Mouse (Mus musculus) bone marrow macrophage, adult 2 months (primary cell): ENCODE measurements around the gene Olfr288. TPM values are rescaled to one million over a fixed set of nuclear protein-coding genes. Genes with fewer than 3 reads are reported as not detected.
A peak's percentile ranks its signal among the peaks of the same experiment; 100 is the strongest.

Experiments
- H3K27ac ChIP-seq: 2 replicates; pipeline ENCODE4 v1.5.1; 2012; ENCODE audit warnings: low read depth, low read length; ENCODE audit not compliant: insufficient read depth
- H3K4me1 ChIP-seq: 2 replicates; pipeline ENCODE4 v1.6.1; 2012; ENCODE audit warnings: low read length; ENCODE audit not compliant: control insufficient read depth, insufficient read depth
- H3K4me3 ChIP-seq: 2 replicates; pipeline ENCODE4 v1.5.1; 2012; ENCODE audit warnings: mild to moderate bottlenecking, low read length, moderate library complexity; ENCODE audit not compliant: insufficient read depth
- CTCF ChIP-seq: IDR thresholded peaks from 2 replicates; pipeline ENCODE4 v1.5.1; 2012; ENCODE audit warnings: low read depth, mild to moderate bottlenecking, low read length, moderate library complexity
- POLR2A ChIP-seq: IDR thresholded peaks from 2 replicates; pipeline ENCODE4 v1.6.1; 2012; ENCODE audit warnings: mild to moderate bottlenecking, low read depth, low read length, borderline replicate concordance
- polyA plus RNA-seq: library from polyadenylated mRNA; stranded (reverse); fragments of >200 nt; gene quantifications from 2 replicates; pipeline ENCODE4 v1.2.4, GENCODE M21; 2012; ENCODE audit not compliant: missing spikeins, insufficient read depth, insufficient read length

Olfr288 gene
- polyA plus RNA-seq, 1 experiment: not detected

DNA sequence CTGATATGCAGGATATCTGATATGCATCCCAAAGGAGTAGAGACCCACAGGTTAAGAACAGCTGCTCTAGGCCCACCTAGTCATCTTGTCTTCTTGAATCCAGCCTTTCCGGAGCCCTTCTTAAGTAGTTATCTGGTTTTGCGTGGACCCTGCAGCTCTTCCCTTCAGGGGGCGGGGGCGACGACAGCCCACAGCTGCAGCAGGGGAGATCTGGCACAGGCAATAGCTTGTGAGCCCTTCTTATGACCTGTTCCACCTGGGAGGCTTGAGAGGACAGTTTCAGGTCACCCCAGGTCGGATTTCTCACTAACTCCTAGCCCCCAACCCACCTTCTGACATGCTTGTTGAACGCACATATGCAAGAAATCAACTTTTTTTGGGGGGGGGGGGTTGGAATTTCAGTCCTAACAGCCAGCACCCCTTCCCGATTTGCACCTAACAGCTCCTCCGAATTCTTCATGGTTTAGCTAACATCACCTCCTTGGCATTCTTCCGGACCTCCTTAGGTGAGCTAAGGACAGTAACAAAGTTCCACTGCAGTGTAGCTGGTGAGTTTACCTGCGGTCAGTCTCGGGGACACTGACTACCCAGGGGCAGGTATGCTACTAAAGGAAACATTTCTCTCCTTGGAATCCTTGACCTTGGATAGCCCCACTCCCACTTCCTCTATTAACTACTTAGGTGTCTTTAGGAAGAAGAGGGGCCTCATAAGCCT is 13.3 kb downstream of the Olfr288 start:
- Histone ChIP-seq H3K4me1 (peaks cover 4% of the 10 kb centered on the region; the same call in 1 of the 2 replicates), H3K27ac (no peak overlapping the region), H3K4me3 (no peak overlapping the region)
- no peak for TF ChIP-seq POLR2A
- TF ChIP-seq CTCF: no peak

DNA sequence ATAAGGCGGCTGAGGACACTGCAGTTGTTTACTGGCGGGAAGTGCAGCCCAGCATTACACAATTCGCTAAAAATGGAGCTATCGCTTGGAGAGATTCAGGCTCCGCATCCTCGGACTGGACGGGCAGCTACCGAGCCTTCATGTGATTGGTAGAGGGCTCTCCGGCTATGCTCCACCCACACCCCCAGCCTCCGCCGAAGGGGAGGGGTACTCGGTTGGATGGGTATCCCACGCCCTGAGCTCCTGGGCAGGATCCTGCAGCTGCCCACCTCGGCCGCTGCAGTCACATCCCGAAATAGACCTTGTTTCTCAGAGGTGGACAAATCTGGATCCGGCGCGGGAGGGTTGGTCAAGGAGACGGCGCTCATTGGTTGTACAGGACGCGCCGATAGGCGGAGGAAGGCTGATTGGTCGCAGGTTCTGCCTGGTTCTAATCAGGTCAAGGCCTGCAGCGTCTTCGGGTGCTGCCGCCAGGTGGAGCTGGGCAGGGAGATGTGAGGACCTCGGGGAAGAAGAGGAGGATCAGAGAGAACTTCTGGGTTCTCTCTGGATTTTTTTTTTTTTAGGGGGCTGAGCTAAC is 14.1 kb downstream of the Olfr288 start:
- TF ChIP-seq POLR2A (no peak), CTCF (peak; percentile 45)
- H3K4me1 ChIP-seq: peaks cover 4% of the 10 kb centered on the region; the same call in 1 of the 2 replicates
- peak overlapping the region; percentile 75 for H3K4me3 ChIP-seq
- no peak overlapping the region for H3K27ac ChIP-seq

DNA sequence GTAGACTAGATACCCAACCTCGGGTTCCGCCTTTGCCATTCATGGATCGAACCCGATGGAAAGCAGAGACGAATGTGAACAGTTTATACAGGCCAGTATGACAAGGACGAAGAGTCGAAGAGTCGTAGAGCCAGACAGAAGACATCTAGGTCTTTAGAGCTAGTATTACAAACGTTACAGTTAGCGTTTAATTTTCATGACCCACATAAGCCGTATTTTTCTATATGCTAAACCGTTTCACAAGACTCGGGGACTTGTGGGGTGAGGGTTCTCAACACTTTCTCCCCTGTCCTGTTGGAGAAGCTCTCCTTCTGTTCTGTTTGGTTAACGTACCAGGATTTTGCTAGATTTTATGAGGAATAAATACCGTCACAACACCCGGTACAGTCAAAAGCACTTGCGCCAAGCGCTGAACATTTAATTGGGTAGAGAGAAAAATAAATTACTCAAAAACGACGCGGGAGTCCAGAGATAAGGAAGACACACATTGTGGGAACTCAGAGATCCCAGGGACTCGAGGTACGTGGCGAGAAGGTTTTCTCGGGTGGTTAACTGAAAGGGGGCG is 14.7 kb downstream of the Olfr288 start:
- TF ChIP-seq POLR2A (no peak), CTCF (no peak)
- no peak overlapping the region for H3K27ac ChIP-seq
- peaks cover 4% of the 10 kb centered on the region; the same call in 1 of the 2 replicates for H3K4me1 ChIP-seq
- H3K4me3 ChIP-seq: peak overlapping the region; percentile 75

DNA sequence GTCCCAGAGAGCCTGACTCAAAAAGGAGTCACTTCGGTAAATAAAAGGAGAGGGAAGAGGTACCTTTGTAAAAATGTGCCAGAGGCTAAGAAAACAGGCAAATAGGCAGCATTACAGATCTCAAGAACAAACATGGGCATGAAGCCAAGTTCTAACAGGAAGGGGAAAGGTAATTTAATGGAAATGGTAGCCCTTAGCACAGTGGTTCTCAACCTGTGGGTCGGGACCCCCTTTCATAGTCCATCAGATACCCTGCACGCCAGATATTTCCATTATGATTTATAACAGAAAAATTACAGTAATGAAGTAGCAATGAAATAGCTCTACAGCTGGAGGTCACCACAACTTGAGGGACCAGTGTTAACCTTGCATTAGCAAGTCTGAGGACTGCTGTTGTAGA is 18.0 kb downstream of the Olfr288 start:
- Histone ChIP-seq H3K27ac (no peak overlapping the region), H3K4me1 (peaks cover 4% of the 10 kb centered on the region; the same call in 1 of the 2 replicates), H3K4me3 (no peak overlapping the region)
- TF ChIP-seq POLR2A (no peak), CTCF (no peak)

DNA sequence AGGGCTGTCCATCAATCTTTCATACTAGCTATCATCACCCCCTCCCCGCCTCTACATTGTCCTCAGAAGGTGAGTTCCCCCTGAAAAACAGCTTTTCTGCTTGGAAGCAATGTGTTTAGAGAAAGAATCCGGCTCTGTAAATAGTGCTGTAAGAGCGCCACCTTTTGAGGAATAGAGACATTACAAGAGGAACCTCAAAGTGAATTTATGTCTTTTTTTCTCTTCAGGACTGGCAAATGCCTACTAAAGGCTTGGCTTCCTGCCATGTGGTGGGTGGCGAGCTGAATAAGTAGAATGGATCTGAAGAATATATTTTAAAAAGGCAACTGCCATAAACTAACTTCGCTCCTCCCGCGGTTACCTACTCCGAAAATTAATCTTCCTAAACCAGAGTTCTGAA is 21.5 kb downstream of the Olfr288 start:
- Histone ChIP-seq H3K4me3 (no peak overlapping the region), H3K4me1 (no peaks in the 10 kb centered on the region), H3K27ac (no peak overlapping the region)
- TF ChIP-seq POLR2A (no peak), CTCF (no peak)

DNA sequence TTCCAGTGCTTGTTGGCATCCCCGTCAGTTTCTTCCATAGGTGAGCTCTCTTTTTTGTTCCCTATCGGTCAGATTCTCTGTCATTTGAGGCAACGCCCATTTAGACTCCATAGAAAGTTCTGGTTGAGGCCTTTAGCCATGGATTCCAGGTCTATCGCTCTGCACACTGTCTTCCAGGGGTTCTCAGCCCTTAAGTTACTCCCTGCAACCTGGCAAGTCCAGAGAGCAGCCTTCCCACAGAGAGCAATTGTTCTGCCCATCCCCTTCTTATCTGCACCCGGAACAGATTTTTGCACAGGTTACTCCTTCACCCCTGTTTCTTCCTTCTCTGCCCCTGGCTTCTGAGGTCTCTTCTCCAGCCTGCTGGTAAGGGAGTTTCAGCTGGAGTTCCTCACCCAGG is 23.2 kb downstream of the Olfr288 start:
- TF ChIP-seq CTCF (no peak), POLR2A (no peak)
- no peaks in the 10 kb centered on the region for H3K4me1 ChIP-seq
- H3K4me3 ChIP-seq: no peak overlapping the region
- H3K27ac ChIP-seq: no peak overlapping the region

DNA sequence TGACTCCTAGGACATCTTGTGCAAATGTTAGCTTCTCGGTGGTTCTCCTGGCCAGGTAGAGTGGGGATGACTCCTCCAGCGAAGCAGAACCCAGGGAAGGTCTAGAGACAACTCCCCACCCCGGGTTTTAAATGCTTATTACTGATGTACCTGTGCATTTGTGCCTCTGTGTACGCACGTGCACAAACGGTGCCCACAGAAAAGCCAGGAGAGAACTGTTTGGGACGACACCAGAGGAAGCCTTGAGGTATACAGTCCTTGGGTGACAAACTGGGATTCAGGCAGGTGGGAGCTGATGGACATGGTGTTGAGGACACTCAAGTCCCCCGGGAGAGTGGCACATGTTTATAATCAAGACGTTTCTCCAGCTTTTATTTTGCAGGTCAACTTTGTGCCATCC is 24.4 kb downstream of the Olfr288 start:
- Histone ChIP-seq H3K4me3 (no peak overlapping the region), H3K4me1 (no peaks in the 10 kb centered on the region), H3K27ac (no peak overlapping the region)
- TF ChIP-seq POLR2A: no peak
- no peak for TF ChIP-seq CTCF

DNA sequence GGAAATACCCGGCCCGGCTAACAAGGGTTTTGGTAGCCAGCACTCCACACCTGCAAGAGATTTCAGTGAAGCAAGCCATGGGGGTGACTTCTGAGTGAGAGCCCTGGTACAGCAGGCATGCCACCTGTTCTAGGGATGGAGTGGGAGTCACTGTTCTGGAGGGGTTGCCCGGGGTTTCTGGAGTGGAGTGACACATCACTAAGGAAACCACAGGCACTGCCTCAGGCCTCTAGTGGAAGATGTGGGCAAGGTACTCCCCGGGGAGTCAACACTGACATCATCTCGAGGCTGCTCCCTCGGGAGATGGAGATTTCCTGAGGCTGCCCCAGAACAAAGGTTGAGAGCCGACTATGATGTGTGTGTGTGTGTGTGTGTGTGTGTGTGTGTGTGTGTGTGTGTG is 25.0 kb downstream of the Olfr288 start:
- H3K4me3 ChIP-seq: no peak overlapping the region
- no peak overlapping the region for H3K27ac ChIP-seq
- TF ChIP-seq CTCF (no peak), POLR2A (no peak)
- H3K4me1 ChIP-seq: no peaks in the 10 kb centered on the region

DNA sequence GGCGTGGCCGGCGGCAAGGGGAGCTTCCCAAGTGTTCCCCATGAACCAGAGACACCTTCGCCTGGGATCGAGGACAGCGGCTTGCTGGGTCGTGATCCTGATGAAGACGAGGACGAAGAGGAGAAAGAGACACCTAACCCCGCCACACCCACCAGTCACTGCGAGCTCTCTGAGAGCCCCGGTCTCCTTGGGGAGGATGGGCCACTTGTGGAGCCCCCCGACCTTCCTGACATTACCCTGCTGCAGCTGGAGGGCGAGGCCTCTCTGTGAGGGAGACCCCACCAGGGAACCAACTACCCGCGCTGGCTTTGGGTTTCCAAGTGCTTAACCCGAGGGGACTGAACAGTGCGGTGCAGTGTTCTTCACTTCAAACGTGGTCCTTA is 26.7 kb downstream of the Olfr288 start:
- Histone ChIP-seq H3K4me1 (no peaks in the 10 kb centered on the region), H3K4me3 (no peak overlapping the region), H3K27ac (no peak overlapping the region)
- TF ChIP-seq POLR2A (no peak), CTCF (no peak)

DNA sequence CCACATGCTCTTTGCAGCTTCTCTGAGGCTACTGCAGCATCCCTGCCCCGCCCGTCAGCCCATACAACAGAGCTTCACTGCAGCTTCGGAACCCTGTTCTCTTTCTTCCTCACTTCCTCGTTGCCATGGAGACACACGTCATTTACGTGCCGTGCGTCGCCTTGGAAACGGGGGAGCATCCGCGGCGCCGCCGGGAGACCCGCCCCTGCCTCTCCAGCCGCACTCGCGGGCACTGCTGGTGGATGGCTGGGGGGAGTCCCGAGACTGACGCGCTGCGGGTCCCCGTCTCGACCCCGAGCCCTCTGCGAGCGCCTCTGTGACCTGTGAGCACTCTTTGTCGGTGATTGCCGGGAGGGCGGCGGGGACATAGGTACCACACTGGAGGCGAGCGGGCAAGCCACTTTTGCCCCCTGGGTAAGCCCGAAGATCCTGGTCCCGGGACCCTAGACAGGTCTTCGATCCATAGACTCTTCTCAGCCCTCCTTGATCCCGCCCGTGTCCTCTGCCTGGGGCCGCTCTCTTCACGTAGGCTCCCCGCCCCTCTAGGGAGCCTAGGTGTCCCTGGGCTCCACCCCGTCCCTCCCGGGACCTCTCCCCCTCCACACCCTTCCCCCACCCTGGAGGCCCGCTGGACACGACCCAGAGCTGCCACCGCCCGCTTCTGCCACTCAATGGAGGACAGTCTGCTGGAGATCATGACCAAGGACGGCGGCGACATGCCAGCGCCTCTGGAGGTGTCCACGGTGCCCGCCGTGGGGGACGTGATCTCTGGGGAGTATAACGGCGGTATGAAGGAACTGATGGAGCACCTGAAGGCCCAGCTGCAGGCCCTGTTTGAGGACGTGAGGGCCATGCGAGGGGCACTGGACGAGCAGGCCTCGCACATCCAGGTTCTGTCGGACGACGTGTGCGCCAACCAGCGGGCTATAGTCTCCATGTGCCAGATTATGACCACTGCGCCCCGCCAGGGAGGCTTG is 27.4 kb downstream of the Olfr288 start:
- TF ChIP-seq POLR2A (no peak), CTCF (no peak)
- H3K4me1 ChIP-seq: no peaks in the 10 kb centered on the region
- H3K27ac ChIP-seq: no peak overlapping the region
- H3K4me3 ChIP-seq: no peak overlapping the region
